9 mouse cellular contexts compared by ENCODE assay signal in genomic region chr10:120111691-120112319, GRCm38 (mm10). TPM values are rescaled to one million over a fixed set of nuclear protein-coding genes. Genes with fewer than 3 reads are reported as not detected.
DNase-seq lines count a peak whose midpoint lies in the region; ATAC-seq and TF ChIP-seq lines count a peak whose summit lies in the region.
"Had no signal": no experiment of that assay in that cellular context is flagged by ENCODE, and none has a peak within 500 bp of the region (broad histone marks: within the 10 kb centered on the region; RNA-seq: fewer than 3 reads in every experiment).

No protein-coding gene starts in this region.

- peak overlapping the region; percentile 76 for H3K4me3 ChIP-seq in kidney, embryonic 16.5 days (ENCODE audit: low read length)
- H3K4me3 ChIP-seq in bone marrow macrophage, adult 2 months (ENCODE audit: insufficient read depth, low read length): peak overlapping the region; percentile 81
- peak overlapping the region; percentile 72 for H3K4me3 ChIP-seq in intestine, embryonic 14.5 days (ENCODE audit: low read depth, low read length)
- H3K4me3 ChIP-seq in myocyte: peak overlapping the region; percentile 68

- no peak overlapping the region for H3K27ac ChIP-seq in kidney, embryonic 16.5 days (ENCODE audit: low read length)
- peak overlapping the region; percentile 69; the same call in 1 of the 2 replicates for H3K27ac ChIP-seq in bone marrow macrophage, adult 2 months (ENCODE audit: insufficient read depth, low read depth, low read length)
- H3K27ac ChIP-seq in intestine, embryonic 14.5 days (ENCODE audit: low read depth): no peak overlapping the region

- no peaks in the 10 kb centered on the region for H3K9me3 ChIP-seq in kidney, embryonic 16.5 days (ENCODE audit: low read length)
- H3K9me3 ChIP-seq in intestine, embryonic 14.5 days (ENCODE audit: control insufficient read depth, low read length): no peaks in the 10 kb centered on the region

- TF ChIP-seq POLR2A in bone marrow macrophage, adult 2 months (IDR thresholded peaks at IDR 0.05; ENCODE audit: borderline replicate concordance, low read depth, low read length): no peak
- no peak for TF ChIP-seq POLR2A in myocyte (IDR thresholded peaks at IDR 0.05; ENCODE audit: insufficient read length, low read depth)

- 72% methylated on average over 3 of the region's 3 CpGs for WGBS in kidney, embryonic 16.5 days
- WGBS in intestine, embryonic 14.5 days: 77% methylated on average over 3 of the region's 3 CpGs

- peaks cover 4% of the 10 kb centered on the region; the same call in 1 of the 2 replicates for H3K4me1 ChIP-seq in kidney, embryonic 16.5 days (ENCODE audit: insufficient read depth, low read length)
- H3K4me1 ChIP-seq in bone marrow macrophage, adult 2 months (ENCODE audit: control insufficient read depth, insufficient read depth, low read length): no peaks in the 10 kb centered on the region; the same call in 1 of the 2 replicates
- 0 out of 2 replicates have a peak, but pooled peaks cover 3% of the 10 kb centered on the region for H3K4me1 ChIP-seq in intestine, embryonic 14.5 days (replicated peaks; ENCODE audit: control insufficient read depth, insufficient read depth, low read length)

- H3ac ChIP-seq in myocyte (ENCODE audit: control insufficient read depth, insufficient read length): peak overlapping the region; percentile 1

- 0 out of 2 replicates have a peak overlapping the region, but pooled peaks have one; percentile 74 for H3K9ac ChIP-seq in kidney, embryonic 16.5 days (replicated peaks; ENCODE audit: low read length)
- H3K9ac ChIP-seq in intestine, embryonic 14.5 days (ENCODE audit: low read length): peak overlapping the region; percentile 55

- no peak for DNase-seq in kidney, adult 8-10 months
- DNase-seq in intestine, embryonic 14.5 days (ENCODE audit: low spot score): no peak
- DNase-seq in adrenal gland, postnatal 10 days: no peak
- DNase-seq in adrenal gland, adult 2 months: no peak
- DNase-seq in cerebellum, adult 11 months: no peak
- DNase-seq: adrenal gland, postnatal 14 days had no signal

- no peaks in the 10 kb centered on the region for H3K79me2 ChIP-seq in myocyte (ENCODE audit: control insufficient read depth, insufficient read depth)

- peaks cover 3% of the 10 kb centered on the region; the same call in 1 of the 2 replicates for H3K36me3 ChIP-seq in kidney, embryonic 16.5 days (ENCODE audit: insufficient read depth, low read length)
- H3K36me3 ChIP-seq in intestine, embryonic 14.5 days (ENCODE audit: control insufficient read depth, insufficient read depth, low read length): no peaks in the 10 kb centered on the region
- peaks cover 1% of the 10 kb centered on the region for H3K36me3 ChIP-seq in myocyte (ENCODE audit: control insufficient read depth, insufficient read depth)

- no peak for ATAC-seq in kidney, embryonic 16.5 days (ENCODE audit: low FRiP score, low TSS enrichment)
- no peak for ATAC-seq in intestine, embryonic 14.5 days (replicated peaks; ENCODE audit: low FRiP score, low TSS enrichment, low read depth)

- no peaks in the 10 kb centered on the region for H3K27me3 ChIP-seq in kidney, embryonic 16.5 days (ENCODE audit: insufficient read depth, low read length)
- H3K27me3 ChIP-seq in intestine, embryonic 14.5 days (replicated peaks; ENCODE audit: control insufficient read depth, insufficient read depth, low read length): no peaks in the 10 kb centered on the region
- H3K27me3 ChIP-seq in myocyte (ENCODE audit: control insufficient read depth, insufficient read depth, insufficient read length): no peaks in the 10 kb centered on the region

- peak overlapping the region; percentile 73 for H3K4me2 ChIP-seq in kidney, embryonic 16.5 days (replicated peaks; ENCODE audit: low read depth, low read length)
- H3K4me2 ChIP-seq in intestine, embryonic 14.5 days (ENCODE audit: low read length): peak overlapping the region; percentile 73
- H3K4me2 ChIP-seq in myocyte (ENCODE audit: low read depth): peak overlapping the region; percentile 88

- TF ChIP-seq CTCF in bone marrow macrophage, adult 2 months (IDR thresholded peaks at IDR 0.05; ENCODE audit: low read depth, low read length): no peak

TF ChIP-seq in myocyte, 11 proteins besides CTCF, POLR2A, EP300 and RAD21:
- TF ChIP-seq USF1 (IDR thresholded peaks at IDR 0.05; ENCODE audit: low read depth) (no peak), E2F4 (IDR thresholded peaks at IDR 0.05; ENCODE audit: insufficient read depth) (no peak), CEBPB (IDR thresholded peaks at IDR 0.05; ENCODE audit: insufficient read depth, poor library complexity, severe bottlenecking) (no peak), TCF12 (IDR thresholded peaks at IDR 0.05; ENCODE audit: insufficient read depth, poor library complexity, severe bottlenecking) (no peak), MYOD1 (IDR thresholded peaks at IDR 0.05; ENCODE audit: control insufficient read depth in 1 of 3, insufficient read length in 2 of 3, low read depth in 2 of 3) (no peak), SRF (IDR thresholded peaks at IDR 0.05; ENCODE audit: control insufficient read depth, insufficient read length, low read depth) (no peak), REST (IDR thresholded peaks at IDR 0.05; ENCODE audit: insufficient read depth, insufficient read length) (no peak), POLR2AphosphoS2 (IDR thresholded peaks at IDR 0.05; ENCODE audit: insufficient read length, low read depth) (no peak)

RNA-seq across cellular contexts. Expression of gene Helb, which starts 1.0 kb away (rescaled TPM):
- polyA plus RNA-seq in kidney, embryonic 16.5 days (2015; fragmentation: Nextera tagmentation; extraction: Ambion mirVana): 4.7 and 6.0 TPM in 2 replicates
- 22.9 and 28.3 TPM in 2 replicates for polyA plus RNA-seq in bone marrow macrophage, adult 2 months (2012; ENCODE audit: insufficient read depth, insufficient read length, missing spikeins)
- polyA plus RNA-seq in intestine, embryonic 14.5 days (2014; fragmentation: Nextera tagmentation; extraction: Ambion mirVana): 4.1 and 4.8 TPM in 2 replicates
- polyA plus RNA-seq in myocyte (2012; fragmentation: generic; extraction: Trizol): 5.4 TPM
- 10 to 100 TPM; 10.2 to 13.5 TPM for total RNA-seq in adrenal gland, postnatal 10 days (2021)
- total RNA-seq in adrenal gland, adult 2 months (2021): 10 to 100 TPM in 1 of 2 experiments, 1 to 10 TPM in 1; 6.9 to 10.1 TPM
- polyA plus RNA-seq in adrenal gland, adult 2 months (2012; rRNA removed): 3.4 and 4.8 TPM in 2 replicates
